Mouse (Mus musculus) liver, postnatal 0 days (tissue): ENCODE results near the gene Mfrp. TPM values are rescaled to one million over a fixed set of nuclear protein-coding genes. Genes with fewer than 3 reads are reported as not detected.

Experiments
- ATAC-seq: fragments of 200-750 bp; cut with Nextera tagmentation; 2 replicates; pipeline ENCODE4 v1.8.0; 2017; ENCODE audit warnings: mild to moderate bottlenecking, moderate library complexity
- DNase-seq: peaks from one replicate; pipeline ENCODE4 v3.0.0-alpha.2; 2016
- H3K27ac ChIP-seq: fragments of 300-500 bp; sonication (generic); 2 replicates; pipeline ENCODE4 v1.5.1; 2014; ENCODE audit warnings: antibody characterized with exemption, moderate library complexity, mild to moderate bottlenecking, low read depth
- H3K27me3 ChIP-seq: fragments of 300-500 bp; sonication (generic); 2 replicates; pipeline ENCODE4 v1.6.1; 2014; ENCODE audit warnings: low read length, control low read depth, mixed read lengths; ENCODE audit not compliant: insufficient read depth
- H3K36me3 ChIP-seq: fragments of 300-500 bp; sonication (generic); replicated peaks from 2 replicates; pipeline ENCODE4 v1.6.1; 2014; ENCODE audit warnings: mild to moderate bottlenecking, control low read depth, low read length, moderate library complexity, mixed read lengths; ENCODE audit not compliant: insufficient read depth
- H3K4me1 ChIP-seq: fragments of 300-500 bp; sonication (generic); 2 replicates; pipeline ENCODE4 v1.6.1; 2014; ENCODE audit warnings: antibody characterized with exemption, mild to moderate bottlenecking, control low read depth; ENCODE audit not compliant: insufficient read depth
- H3K4me2 ChIP-seq: fragments of 300-500 bp; sonication (generic); 2 replicates; pipeline ENCODE4 v1.6.1; 2014; ENCODE audit warnings: low read depth, mild to moderate bottlenecking, low read length, moderate library complexity, mixed read lengths
- H3K4me3 ChIP-seq: fragments of 300-500 bp; sonication (generic); 2 replicates; pipeline ENCODE4 v1.5.1; 2014; ENCODE audit warnings: low read depth, low read length
- H3K9ac ChIP-seq: fragments of 300-500 bp; sonication (generic); replicated peaks from 2 replicates; pipeline ENCODE4 v1.6.1; 2014; ENCODE audit warnings: mild to moderate bottlenecking, moderate library complexity
- H3K9me3 ChIP-seq: fragments of 300-500 bp; sonication (generic); 2 replicates; pipeline ENCODE4 v1.6.1; 2016; ENCODE audit warnings: mild to moderate bottlenecking, control low read depth, low read length, mixed read lengths
- CTCF ChIP-seq: sonication (generic); IDR thresholded peaks from 2 replicates; pipeline ENCODE4 v1.5.1; 2016; ENCODE audit warnings: antibody characterized with exemption, low read depth
- EP300 ChIP-seq: IDR thresholded peaks from 2 replicates; pipeline ENCODE4 v1.6.1; 2016; ENCODE audit warnings: antibody characterized with exemption, low read depth, mild to moderate bottlenecking
- WGBS: fragments of 180-500 bp; shearing (Covaris S2); extraction: QIAGEN DNeasy Blood & Tissue Kit; methylation state at CpG from one replicate; pipeline ENCODE4 v1.1.7; 2014; ENCODE audit not compliant: insufficient replicate concordance; 5-methylcytosine and 5-hydroxymethylcytosine counted together
- polyA plus RNA-seq: library from polyadenylated mRNA; unstranded; fragments of >200 nt; fragmentation: Nextera tagmentation; extraction: Ambion mirVana; gene quantifications from 2 replicates; pipeline ENCODE4 v1.2.1, GENCODE M21; 2015

Gene Mfrp
- polyA plus RNA-seq: not detected in 2 replicates

DNA sequence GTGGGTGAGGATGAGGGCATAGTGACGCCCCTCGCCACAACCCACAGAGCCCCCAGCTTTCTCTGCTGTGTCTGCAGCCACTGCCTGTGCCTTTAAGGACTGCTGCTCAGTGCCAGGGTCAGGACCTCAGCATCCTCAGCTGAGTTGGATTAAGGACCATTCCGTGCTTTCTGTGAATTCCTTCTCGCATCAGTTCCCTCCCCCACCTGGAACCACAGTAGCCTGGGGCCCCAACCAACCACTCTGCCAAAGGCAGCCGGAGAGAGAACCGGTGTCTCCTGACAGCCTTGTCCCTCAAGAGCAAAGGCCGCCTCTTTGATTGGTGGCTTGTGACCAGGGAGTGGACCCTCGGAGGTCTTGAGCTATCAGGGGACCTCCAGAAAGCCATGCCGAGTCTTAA is at the start of gene Mfrp:
Gene Mfrp, plus strand, starts transcription at position 240 of the 400 bp plus-strand sequence.
- DNase-seq: no peak
- H3K27me3 ChIP-seq: no peaks in the 10 kb centered on the region
- 83% methylated on average over 9 of the region's 9 CpGs for WGBS
- no peak for ATAC-seq
- no peak within 1 kb of the TSS for H3K4me3 ChIP-seq
- no peak within 1 kb of the TSS for H3K4me2 ChIP-seq
- TF ChIP-seq EP300 (no peak), CTCF (no peak)
- H3K9ac ChIP-seq: no peak within 1 kb of the TSS
- H3K4me1 ChIP-seq: no peaks in the 10 kb centered on the region
- H3K36me3 ChIP-seq: peaks cover 2% of the 10 kb centered on the region; the same call in 1 of the 2 replicates
- no peaks in the 10 kb centered on the region for H3K9me3 ChIP-seq
- no peak within 1 kb of the TSS for H3K27ac ChIP-seq

DNA sequence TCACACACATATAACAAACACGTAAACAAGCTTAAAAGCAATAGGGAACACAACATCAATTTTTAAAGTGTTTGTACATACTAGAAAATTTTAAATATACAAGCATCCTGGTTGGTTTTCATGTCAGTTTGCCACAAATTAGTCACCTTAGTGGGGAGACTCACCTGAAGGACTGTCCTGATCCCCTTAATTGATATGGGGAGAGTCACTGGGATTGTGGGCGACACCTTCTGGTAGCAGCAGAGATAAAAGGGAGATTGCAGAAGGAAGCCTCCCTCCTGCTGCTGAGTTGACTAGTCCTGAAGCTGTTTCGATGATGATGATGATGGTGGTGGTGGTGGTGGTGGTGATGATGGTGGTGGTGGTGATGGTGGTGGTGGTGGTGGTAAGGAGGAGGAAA is 48.7 kb upstream of the Mfrp start:
- H3K9ac ChIP-seq: no peak overlapping the region
- H3K4me1 ChIP-seq: no peaks in the 10 kb centered on the region
- H3K4me3 ChIP-seq: no peak overlapping the region
- TF ChIP-seq CTCF: no peak
- TF ChIP-seq EP300: no peak
- no peaks in the 10 kb centered on the region for H3K9me3 ChIP-seq
- ATAC-seq: no peak
- H3K36me3 ChIP-seq: no peaks in the 10 kb centered on the region
- WGBS: 54% methylated on average over 3 of the region's 3 CpGs
- no peaks in the 10 kb centered on the region for H3K27me3 ChIP-seq
- H3K27ac ChIP-seq: no peak overlapping the region
- no peak overlapping the region for H3K4me2 ChIP-seq
- no peak for DNase-seq

DNA sequence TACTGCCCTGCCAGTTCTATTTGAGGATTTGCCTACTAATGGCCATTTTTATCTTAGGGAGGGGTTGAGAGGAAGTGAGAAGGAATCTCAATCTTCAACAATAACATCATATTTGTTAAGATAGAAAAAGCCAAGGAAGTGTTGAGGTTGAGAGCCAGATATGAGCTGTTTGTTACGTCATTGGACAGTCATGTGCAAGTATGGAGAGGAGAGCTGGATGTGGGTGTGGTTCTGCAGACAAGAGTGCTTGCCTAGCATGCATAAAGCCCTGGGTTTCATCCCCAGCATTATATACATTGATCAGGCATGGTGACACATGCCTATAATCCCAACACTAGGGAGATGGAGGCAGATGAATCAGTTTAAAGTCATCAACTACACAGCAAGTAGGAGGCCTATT is 47.6 kb upstream of the Mfrp start:
- TF ChIP-seq EP300 (no peak), CTCF (no peak)
- H3K27me3 ChIP-seq: no peaks in the 10 kb centered on the region
- ATAC-seq: no peak
- no peak overlapping the region for H3K9ac ChIP-seq
- no peak overlapping the region for H3K4me3 ChIP-seq
- no peak overlapping the region for H3K4me2 ChIP-seq
- no peaks in the 10 kb centered on the region for H3K4me1 ChIP-seq
- no peak for DNase-seq
- WGBS: 29% methylated on average over 1 of the region's 1 CpGs
- no peaks in the 10 kb centered on the region for H3K36me3 ChIP-seq
- H3K9me3 ChIP-seq: no peaks in the 10 kb centered on the region
- no peak overlapping the region for H3K27ac ChIP-seq

DNA sequence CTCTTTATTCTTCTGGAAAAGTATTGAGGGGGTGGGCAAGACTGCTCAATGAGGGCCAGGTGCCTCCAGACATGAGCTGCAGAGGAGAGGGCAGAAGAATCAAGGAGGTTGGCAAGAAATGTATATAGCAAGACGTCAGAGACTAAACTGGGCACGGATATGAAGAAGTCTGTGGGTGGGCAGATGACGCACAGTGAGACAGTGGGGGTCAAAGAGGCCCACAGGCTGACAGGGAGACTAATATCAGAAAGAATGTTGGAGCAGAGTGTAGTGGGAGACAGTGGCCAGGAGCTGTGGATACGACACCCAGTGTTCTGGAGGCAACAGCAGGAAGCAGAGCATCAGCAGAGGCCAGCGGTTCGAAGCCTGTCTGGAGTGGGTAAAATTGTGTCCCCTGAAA is 42.9 kb upstream of the Mfrp start:
- ATAC-seq: no peak
- H3K4me1 ChIP-seq: no peaks in the 10 kb centered on the region
- no peak overlapping the region for H3K4me2 ChIP-seq
- no peak for TF ChIP-seq EP300
- no peak for TF ChIP-seq CTCF
- 86% methylated on average over 6 of the region's 6 CpGs for WGBS
- H3K36me3 ChIP-seq: no peaks in the 10 kb centered on the region
- no peak overlapping the region for H3K9ac ChIP-seq
- no peak for DNase-seq
- H3K27me3 ChIP-seq: no peaks in the 10 kb centered on the region
- no peaks in the 10 kb centered on the region for H3K9me3 ChIP-seq
- no peak overlapping the region for H3K4me3 ChIP-seq
- no peak overlapping the region for H3K27ac ChIP-seq

DNA sequence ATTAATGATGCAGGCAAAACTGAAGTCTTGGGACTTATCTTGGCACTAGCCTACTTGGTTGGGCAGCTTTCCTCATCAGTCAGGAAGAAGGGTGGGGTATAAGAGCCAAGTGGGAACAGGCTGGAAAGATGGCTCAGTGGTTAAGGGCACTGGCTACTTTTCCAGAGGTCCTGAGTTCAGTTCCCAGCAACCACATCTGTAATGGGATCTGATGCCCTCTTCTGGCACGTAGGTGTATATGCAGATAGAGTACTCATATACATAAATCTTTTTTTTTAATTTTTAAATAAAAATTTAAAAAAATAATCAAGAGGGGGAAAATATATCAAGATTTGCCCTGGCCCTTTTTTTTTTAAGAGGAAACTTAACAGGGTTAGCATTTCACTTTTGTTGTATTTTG is 36.4 kb upstream of the Mfrp start:
- H3K9ac ChIP-seq: no peak overlapping the region
- TF ChIP-seq EP300 (no peak), CTCF (peak; percentile 21)
- ATAC-seq (no peak), DNase-seq (no peak)
- H3K4me3 ChIP-seq: no peak overlapping the region
- H3K4me1 ChIP-seq: peaks cover 8% of the 10 kb centered on the region; the same call in 1 of the 2 replicates
- no peak overlapping the region for H3K4me2 ChIP-seq
- no peak overlapping the region for H3K27ac ChIP-seq
- no peaks in the 10 kb centered on the region for H3K27me3 ChIP-seq
- H3K36me3 ChIP-seq: no peaks in the 10 kb centered on the region
- no peaks in the 10 kb centered on the region for H3K9me3 ChIP-seq
- WGBS: 21% methylated on average over 1 of the region's 1 CpGs

DNA sequence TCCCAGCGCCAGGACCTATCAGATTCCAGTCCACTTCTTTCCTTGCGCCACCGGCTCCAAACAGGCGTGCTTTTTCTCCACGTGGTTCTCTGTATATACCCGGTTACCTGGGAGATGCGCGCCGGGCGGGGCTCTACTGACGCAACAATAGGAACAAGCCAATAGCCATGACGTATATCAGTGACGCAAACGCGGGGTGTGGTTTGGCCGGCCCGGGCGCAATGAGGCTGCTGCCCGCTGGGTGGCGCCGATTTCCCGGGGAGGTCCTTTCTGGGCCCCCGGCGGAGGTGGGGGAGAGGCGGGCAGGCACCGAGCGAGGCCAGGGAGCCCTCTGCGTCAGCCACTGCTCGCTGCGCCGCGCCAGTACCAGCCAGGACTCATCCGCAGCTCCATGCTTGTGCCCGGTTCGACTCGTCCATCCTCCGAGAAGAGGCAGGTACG is 34.7 kb upstream of the Mfrp start, which contains the start of gene Usp2:
Gene Usp2, plus strand, starts transcription at position 237 of the 441 bp plus-strand sequence.
- Histone ChIP-seq H3K27ac (no peak within 1 kb of the TSS), H3K27me3 (no peaks in the 10 kb centered on the region), H3K36me3 (no peaks in the 10 kb centered on the region), H3K9me3 (no peaks in the 10 kb centered on the region), H3K4me1 (peaks cover 8% of the 10 kb centered on the region; the same call in 1 of the 2 replicates), H3K4me2 (peak within 1 kb of the TSS; percentile 75), H3K9ac (peak within 1 kb of the TSS; percentile 58), H3K4me3 (peak within 1 kb of the TSS; percentile 49)
- DNase-seq (peak; percentile 98), ATAC-seq (peak; percentile 95)
- TF ChIP-seq CTCF: peak; percentile 91
- TF ChIP-seq EP300: no peak
- WGBS: under 1% methylated on average over 38 of the region's 38 CpGs

DNA sequence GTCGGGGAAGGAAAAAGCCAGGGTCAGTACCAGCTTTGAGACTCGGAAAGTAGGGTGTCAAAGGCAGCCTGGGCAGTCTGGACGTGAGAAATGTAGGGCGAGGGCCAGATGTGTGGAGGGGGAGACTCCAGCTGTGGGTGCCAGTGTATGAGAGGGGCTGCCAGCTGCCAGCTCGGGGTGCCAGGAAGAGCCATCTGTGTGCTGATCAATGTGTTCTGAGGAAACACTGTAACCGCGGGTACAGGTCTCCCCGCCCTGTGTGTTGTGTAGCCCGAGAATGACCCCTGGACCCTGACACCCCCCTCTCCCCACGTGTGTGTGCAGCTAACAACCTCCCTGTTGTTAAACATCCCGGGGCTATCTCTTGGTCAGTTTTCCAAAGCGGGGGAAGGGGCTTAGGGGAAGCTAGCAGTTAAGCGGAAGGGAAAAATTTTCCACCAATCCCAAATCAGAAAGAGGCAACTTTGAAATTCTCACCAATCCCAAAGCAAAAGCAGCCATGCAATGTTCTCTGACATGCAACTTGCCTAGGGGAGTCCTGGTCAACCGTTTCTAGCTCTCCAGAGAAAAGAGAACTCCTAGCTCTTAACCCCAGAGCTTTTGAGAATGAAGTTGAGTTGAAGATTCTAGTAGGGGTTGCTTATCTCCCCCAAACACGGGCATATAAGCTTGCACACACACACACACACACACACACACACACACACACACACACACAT is 34.1 kb upstream of the Mfrp start:
- H3K27me3 ChIP-seq: no peaks in the 10 kb centered on the region
- no peak overlapping the region for H3K27ac ChIP-seq
- H3K4me3 ChIP-seq: peak overlapping the region; percentile 49
- peak overlapping the region; percentile 58 for H3K9ac ChIP-seq
- TF ChIP-seq EP300: no peak
- TF ChIP-seq CTCF: no peak
- DNase-seq (peak; percentile 43), ATAC-seq (peak; percentile 59)
- peaks cover 8% of the 10 kb centered on the region; the same call in 1 of the 2 replicates for H3K4me1 ChIP-seq
- 6% methylated on average over 15 of the region's 15 CpGs for WGBS
- H3K36me3 ChIP-seq: no peaks in the 10 kb centered on the region
- no peaks in the 10 kb centered on the region for H3K9me3 ChIP-seq
- H3K4me2 ChIP-seq: peak overlapping the region; percentile 75
